Mouse (Mus musculus) liver, adult 2 months (tissue): ENCODE measurements around the gene Ace. TPM values are rescaled to one million over a fixed set of nuclear protein-coding genes. Genes with fewer than 3 reads are reported as not detected.

Experiments used
- DNase-seq: peaks from one replicate; pipeline ENCODE4 v3.0.0-alpha.2; 2011; ENCODE audit warnings: low read depth, low spot score; ENCODE audit errors: extremely low read depth
- H3K27ac ChIP-seq: fragments of 200-500 bp; replicated peaks from 2 replicates; pipeline ENCODE4 v1.5.1; 2012; ENCODE audit warnings: low read depth, mild to moderate bottlenecking, control low read depth, inconsistent platforms, low read length; ENCODE audit not compliant: insufficient read depth
- H3K27me3 ChIP-seq: fragments of 200-500 bp; 2 replicates; pipeline ENCODE4 v1.6.1; 2012; ENCODE audit warnings: mild to moderate bottlenecking, moderate library complexity, low read length, inconsistent platforms; ENCODE audit not compliant: control insufficient read depth, insufficient read depth
- H3K36me3 ChIP-seq: fragments of 200-500 bp; 2 replicates; pipeline ENCODE4 v1.6.1; 2012; ENCODE audit warnings: low read length, inconsistent platforms; ENCODE audit not compliant: control insufficient read depth, insufficient read depth
- H3K4me1 ChIP-seq: fragments of 200-500 bp; 2 replicates; pipeline ENCODE4 v1.6.1; 2011; ENCODE audit warnings: low read length; ENCODE audit not compliant: control insufficient read depth, insufficient read depth
- H3K4me3 ChIP-seq: fragments of 200-500 bp; 2 replicates; pipeline ENCODE4 v1.5.1; 2011; ENCODE audit warnings: low read depth, mild to moderate bottlenecking, control low read depth, low read length, moderate library complexity; ENCODE audit not compliant: insufficient read depth
- H3K79me2 ChIP-seq: fragments of 200-500 bp; 2 replicates; pipeline ENCODE4 v1.6.1; 2012; ENCODE audit warnings: inconsistent platforms, mild to moderate bottlenecking, low read length, moderate library complexity; ENCODE audit not compliant: control insufficient read depth, insufficient read depth
- H3K9ac ChIP-seq: fragments of 200-500 bp; 2 replicates; pipeline ENCODE4 v1.6.1; 2012; ENCODE audit warnings: low read depth, mild to moderate bottlenecking, control low read depth, inconsistent platforms, low read length
- CTCF ChIP-seq: fragments of 200-500 bp; IDR thresholded peaks from 2 replicates; pipeline ENCODE4 v1.5.1; 2011; ENCODE audit warnings: low read depth, low read length, control low read depth
- POLR2A ChIP-seq: fragments of 200-500 bp; IDR thresholded peaks from 2 replicates; pipeline ENCODE4 v1.6.1; 2011; ENCODE audit warnings: low read length, control low read depth; ENCODE audit not compliant: insufficient read depth; ENCODE audit errors: extremely low read depth
- WGBS: fragments of 180-500 bp; shearing (Covaris S2); methylation state at CpG from one replicate; pipeline ENCODE4 v1.1.7; 2018; 5-methylcytosine and 5-hydroxymethylcytosine counted together
- polyA plus RNA-seq: library from polyadenylated mRNA; depleted of rRNA; stranded (reverse); fragments of >200 nt; gene quantifications from 2 replicates; pipeline ENCODE4 v1.2.3, GENCODE M21; 2012
- total RNA-seq: library from RNA; depleted of rRNA; stranded (reverse); fragments of >200 nt; gene quantifications from 2 replicates; pipeline ENCODE4 v1.2.3, GENCODE M21; 2014

Gene Ace
- total and polyA plus RNA-seq, 2 experiments: 0.28 to 0.42 TPM

DNA sequence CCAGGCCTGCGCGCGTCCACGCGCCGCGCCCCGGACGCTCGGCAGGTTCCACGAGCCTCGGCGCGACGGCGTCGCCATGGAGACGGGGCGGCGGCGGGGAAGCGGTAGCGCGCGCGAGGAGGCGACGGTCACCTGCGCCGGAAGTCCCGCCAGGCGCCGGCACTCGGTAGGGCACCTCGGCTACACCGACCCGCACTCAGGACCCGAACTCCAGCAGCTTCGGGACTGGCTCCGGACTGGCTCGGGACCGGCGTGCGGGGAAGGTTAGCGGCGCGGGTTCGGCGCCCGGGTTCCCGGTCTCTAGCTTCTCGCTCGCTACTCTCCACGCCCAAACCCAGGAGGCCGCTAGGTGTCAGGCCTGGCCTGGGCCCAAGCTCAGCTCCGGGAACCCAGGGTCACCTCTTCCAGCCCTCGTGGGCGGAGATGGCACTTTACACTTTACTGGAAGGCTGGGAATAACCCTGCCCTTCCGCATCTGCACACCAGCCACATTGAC lies 23.6 kb upstream of the Ace start:
- no peaks in the 10 kb centered on the region for H3K27me3 ChIP-seq
- peaks cover 3% of the 10 kb centered on the region; the same call in 1 of the 2 replicates for H3K4me1 ChIP-seq
- under 1% methylated on average over 59 of the region's 59 CpGs for WGBS
- H3K27ac ChIP-seq: 0 out of 2 replicates have a peak overlapping the region, but pooled peaks have one; percentile 4
- no peaks in the 10 kb centered on the region for H3K79me2 ChIP-seq
- DNase-seq: peak; percentile 50
- H3K36me3 ChIP-seq: no peaks in the 10 kb centered on the region
- H3K4me3 ChIP-seq: peak overlapping the region; percentile 71
- H3K9ac ChIP-seq: peak overlapping the region; percentile 72
- peak; percentile 59 for TF ChIP-seq CTCF
- TF ChIP-seq POLR2A: no peak

DNA sequence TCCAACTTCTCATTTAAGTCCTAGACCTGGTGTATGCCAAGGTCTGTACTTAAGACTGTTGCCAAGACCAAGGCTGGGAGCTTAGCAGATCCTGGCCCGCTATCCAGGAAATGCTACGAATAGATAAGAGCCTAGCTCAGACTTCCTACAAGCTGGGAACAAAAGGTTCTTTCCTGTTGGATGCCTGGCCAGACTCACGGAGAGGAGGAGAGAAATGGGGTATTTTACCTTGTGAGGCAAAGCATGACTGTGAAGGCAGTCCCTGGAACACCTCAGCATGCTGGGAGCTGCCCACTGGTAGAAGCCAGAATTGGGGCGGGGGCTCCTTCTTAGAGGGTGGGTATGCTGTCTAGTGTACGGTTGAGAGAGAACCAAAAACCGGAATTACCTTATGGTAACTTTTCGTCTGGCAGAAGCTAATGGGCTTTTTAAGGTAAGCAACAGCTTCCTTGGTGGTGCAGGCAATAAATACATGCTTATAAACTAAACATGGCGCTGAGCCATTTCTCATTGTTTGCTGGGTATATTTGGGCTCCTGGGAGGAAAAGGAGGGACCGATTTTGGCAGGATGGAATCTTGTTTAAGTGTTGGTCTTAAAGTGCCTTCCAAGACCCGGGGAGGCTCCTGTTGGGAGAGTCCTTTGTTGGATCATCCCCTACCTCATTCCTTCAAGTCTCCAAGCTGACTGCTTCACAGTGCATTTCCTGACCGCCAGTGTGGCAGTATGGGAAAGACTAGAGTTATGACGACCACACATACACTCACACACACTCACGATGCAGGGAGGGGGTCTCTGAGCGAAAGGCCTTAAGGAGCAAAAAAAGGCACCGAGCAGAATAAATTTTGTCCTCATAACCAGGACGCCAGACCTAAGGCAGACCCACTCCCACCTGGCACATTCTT lies 22.7 kb upstream of the Ace start:
- whole genome bisulfite sequencing: 76% methylated on average over 16 of the region's 16 CpGs
- H3K9ac ChIP-seq: no peak overlapping the region
- H3K27ac ChIP-seq: no peak overlapping the region
- peaks cover 3% of the 10 kb centered on the region; the same call in 1 of the 2 replicates for H3K4me1 ChIP-seq
- H3K4me3 ChIP-seq: no peak overlapping the region
- no peaks in the 10 kb centered on the region for H3K36me3 ChIP-seq
- TF ChIP-seq POLR2A (no peak), CTCF (no peak)
- H3K79me2 ChIP-seq: no peaks in the 10 kb centered on the region
- H3K27me3 ChIP-seq: no peaks in the 10 kb centered on the region
- DNase-seq: no peak

DNA sequence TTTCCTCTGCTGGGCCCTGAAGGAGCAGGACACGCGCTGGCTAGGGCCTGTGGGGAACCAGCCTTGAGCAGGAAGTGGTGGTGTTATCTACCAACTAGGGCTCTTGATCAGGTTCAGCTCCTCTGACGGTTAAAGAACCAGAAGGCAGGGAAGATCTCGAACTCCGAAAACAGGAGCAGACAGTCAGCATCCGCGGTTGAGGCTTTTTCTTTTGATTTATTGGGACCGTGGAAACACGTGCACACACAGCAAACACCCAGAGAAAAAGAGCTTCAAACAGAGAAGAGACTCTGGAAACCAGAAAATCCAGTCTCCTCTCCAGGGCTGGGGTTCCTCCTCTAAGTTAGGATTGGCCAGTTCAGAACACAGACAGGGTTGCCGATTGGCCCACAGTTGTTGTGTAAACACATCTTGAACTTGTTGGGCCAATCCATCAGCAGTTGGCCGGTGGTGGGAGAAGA lies 21.0 kb upstream of the Ace start:
- no peak overlapping the region for H3K4me3 ChIP-seq

DNA sequence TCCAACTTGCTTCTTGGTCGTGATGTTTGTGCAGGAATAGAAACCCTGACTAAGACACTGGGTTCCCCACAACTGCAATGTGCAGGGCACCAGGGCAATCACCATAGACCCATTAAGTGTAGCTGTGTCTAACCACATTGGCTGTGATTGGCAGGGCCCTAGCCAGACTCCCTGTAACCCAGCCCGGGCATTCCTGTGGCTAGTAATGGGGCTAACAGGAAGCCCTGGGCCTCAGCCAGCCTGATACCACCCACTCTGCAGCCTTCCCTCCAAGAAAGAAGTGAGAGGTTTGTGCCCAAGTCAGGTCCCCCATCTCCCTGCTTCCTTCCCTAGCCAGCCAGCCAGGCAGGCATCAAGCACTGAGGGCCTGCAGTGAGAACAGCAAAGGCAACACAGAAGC lies 19.5 kb upstream of the Ace start:
- no peak for DNase-seq
- Histone ChIP-seq H3K4me3 (no peak overlapping the region), H3K27me3 (no peaks in the 10 kb centered on the region), H3K9ac (no peak overlapping the region), H3K36me3 (no peaks in the 10 kb centered on the region), H3K4me1 (peaks cover 3% of the 10 kb centered on the region; the same call in 1 of the 2 replicates), H3K79me2 (no peaks in the 10 kb centered on the region), H3K27ac (no peak overlapping the region)
- TF ChIP-seq CTCF (no peak), POLR2A (no peak)
- 82% methylated on average over 2 of the region's 2 CpGs for WGBS

More for the DNA sequence above, 21.0 kb upstream of the Ace start:
- TF ChIP-seq POLR2A (no peak), CTCF (no peak)
- H3K79me2 ChIP-seq: no peaks in the 10 kb centered on the region
- no peak overlapping the region for H3K27ac ChIP-seq
- no peaks in the 10 kb centered on the region for H3K27me3 ChIP-seq
- peaks cover 3% of the 10 kb centered on the region; the same call in 1 of the 2 replicates for H3K4me1 ChIP-seq
- DNase-seq: no peak
- 53% methylated on average over 11 of the region's 11 CpGs for WGBS
- no peak overlapping the region for H3K9ac ChIP-seq
- no peaks in the 10 kb centered on the region for H3K36me3 ChIP-seq

DNA sequence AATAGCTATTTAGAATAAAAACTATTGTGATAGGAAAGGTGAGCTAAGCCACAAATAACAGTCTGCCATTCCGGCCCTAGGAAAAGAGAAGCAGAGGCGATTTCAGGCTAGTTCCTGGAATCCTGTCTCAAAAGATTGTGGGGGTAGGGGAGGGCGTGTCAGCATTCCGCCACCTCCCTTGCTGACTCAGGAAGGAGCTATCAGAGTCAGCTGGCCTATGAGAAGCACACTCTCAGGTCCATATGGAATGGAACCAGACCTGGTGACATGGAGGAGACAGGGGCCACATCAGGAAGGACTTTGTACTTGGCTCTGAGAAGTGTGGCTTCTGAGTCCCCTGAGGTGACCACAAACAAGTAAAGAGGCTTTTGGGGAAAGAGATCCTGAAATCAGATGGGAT lies 17.2 kb upstream of the Ace start:
- H3K4me3 ChIP-seq: no peak overlapping the region
- no peak for TF ChIP-seq CTCF
- H3K9ac ChIP-seq: no peak overlapping the region
- H3K79me2 ChIP-seq: no peaks in the 10 kb centered on the region
- no peaks in the 10 kb centered on the region for H3K36me3 ChIP-seq
- H3K4me1 ChIP-seq: no peaks in the 10 kb centered on the region
- WGBS: 85% methylated on average over 4 of the region's 4 CpGs
- DNase-seq: no peak
- H3K27ac ChIP-seq: no peak overlapping the region
- H3K27me3 ChIP-seq: no peaks in the 10 kb centered on the region

DNA sequence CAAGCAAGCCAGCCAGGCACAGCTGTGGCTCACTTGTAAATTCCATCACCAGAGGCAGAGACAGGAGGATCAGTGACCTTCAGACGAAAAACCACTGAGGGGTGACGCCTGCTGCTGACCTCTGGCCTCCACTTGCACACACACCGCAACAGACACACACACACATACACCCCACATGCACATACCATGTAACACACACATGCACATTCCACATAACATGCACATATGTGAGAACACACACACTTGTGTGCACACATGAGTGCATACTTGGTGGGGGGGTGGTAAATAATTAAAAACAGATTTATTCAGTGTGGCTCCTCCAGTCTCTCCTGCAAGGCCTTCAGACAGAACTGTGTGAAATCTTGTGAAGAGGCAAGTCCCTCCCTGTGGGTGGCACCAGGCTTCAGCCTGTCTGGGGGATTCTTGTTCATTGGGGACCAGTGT lies 16.1 kb upstream of the Ace start:
- no peak for DNase-seq
- no peaks in the 10 kb centered on the region for H3K36me3 ChIP-seq
- WGBS: 75% methylated on average over 3 of the region's 3 CpGs
- H3K79me2 ChIP-seq: no peaks in the 10 kb centered on the region
- H3K4me1 ChIP-seq: no peaks in the 10 kb centered on the region
- TF ChIP-seq CTCF: no peak
- H3K4me3 ChIP-seq: no peak overlapping the region
- H3K27ac ChIP-seq: no peak overlapping the region
- H3K27me3 ChIP-seq: no peaks in the 10 kb centered on the region
- H3K9ac ChIP-seq: no peak overlapping the region
